Mouse (Mus musculus): ENCODE data around the gene Nudt16.
"Not testable (repeated sequence)": the region's sequence is repeated elsewhere in the genome, so short reads cannot be mapped to it uniquely, and the experiment has no call there.

Gene Nudt16

GRCm38 (mm10) chr9:105131253-105132001 is at the start of gene Nudt16:
Gene Nudt16 (minus strand): TSS chr9:105131824.
- peak; percentile 55 to 79 for DNase-seq (ENCODE audit: low read depth in 1 of 2, low spot score in 2 of 2)

GRCm38 (mm10) chr9:105144992-105145391 is 13.4 kb upstream of the Nudt16 start, which contains the start of gene 1700080E11Rik:
Gene 1700080E11Rik (minus strand): TSS chr9:105145092.
- DNase-seq (ENCODE audit: low read depth in 1 of 2, low spot score in 2 of 2), result no peak

GRCm38 (mm10) chr9:105139204-105139603 is 7.6 kb upstream of the Nudt16 start:
- no peak for DNase-seq (ENCODE audit: low read depth in 1 of 2, low spot score in 2 of 2)

GRCm38 (mm10) chr9:105136404-105136803 is 4.8 kb upstream of the Nudt16 start:
- DNase-seq (ENCODE audit: low read depth in 1 of 2, low spot score in 2 of 2), result no peak

DNA sequence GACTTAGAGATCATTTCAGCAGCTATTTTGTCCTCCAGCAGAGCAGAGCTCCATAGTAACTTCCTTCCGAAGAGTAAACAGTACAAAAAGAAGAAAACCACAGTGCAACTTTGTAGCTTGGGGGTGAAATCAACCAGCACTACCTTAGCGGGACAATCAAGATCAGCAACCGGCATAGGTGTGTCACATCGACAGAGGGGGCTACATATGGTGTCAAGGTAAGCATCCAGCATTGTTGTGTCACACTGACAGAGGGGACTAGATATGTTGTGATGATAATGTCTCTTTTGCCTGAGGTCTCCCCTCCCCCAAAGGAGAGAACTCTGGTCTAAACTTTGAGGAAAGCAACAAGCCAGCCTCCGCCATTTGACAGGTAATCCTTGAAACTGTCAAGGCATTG is 2.9 kb upstream of the Nudt16 start:
- DNase-seq (ENCODE audit: low read depth in 1 of 2, low spot score in 2 of 2), result no peak

- no peak for DNase-seq (ENCODE audit: low read depth in 1 of 2, low spot score in 2 of 2)
Measured at GRCm38 (mm10) chr9:105132002-105132367, 361 bp upstream of the Nudt16 start.

- DNase-seq (ENCODE audit: low read depth in 1 of 2, low spot score in 2 of 2), result no peak
Measured at GRCm38 (mm10) chr9:105130331-105130730, 1.3 kb downstream of the Nudt16 start.

GRCm38 (mm10) chr9:105125206-105125605 is 6.4 kb downstream of the Nudt16 start:
- DNase-seq (ENCODE audit: low read depth in 1 of 2, low spot score in 2 of 2), result not testable (repeated sequence)

GRCm38 (mm10) chr9:105103893-105104292 is 27.7 kb downstream of the Nudt16 start:
- DNase-seq (ENCODE audit: low read depth in 1 of 2, low spot score in 2 of 2), result no peak

- no peak for DNase-seq (ENCODE audit: low read depth in 1 of 2, low spot score in 2 of 2)
Measured at GRCm38 (mm10) chr9:105101911-105102310, 29.7 kb downstream of the Nudt16 start.

DNA sequence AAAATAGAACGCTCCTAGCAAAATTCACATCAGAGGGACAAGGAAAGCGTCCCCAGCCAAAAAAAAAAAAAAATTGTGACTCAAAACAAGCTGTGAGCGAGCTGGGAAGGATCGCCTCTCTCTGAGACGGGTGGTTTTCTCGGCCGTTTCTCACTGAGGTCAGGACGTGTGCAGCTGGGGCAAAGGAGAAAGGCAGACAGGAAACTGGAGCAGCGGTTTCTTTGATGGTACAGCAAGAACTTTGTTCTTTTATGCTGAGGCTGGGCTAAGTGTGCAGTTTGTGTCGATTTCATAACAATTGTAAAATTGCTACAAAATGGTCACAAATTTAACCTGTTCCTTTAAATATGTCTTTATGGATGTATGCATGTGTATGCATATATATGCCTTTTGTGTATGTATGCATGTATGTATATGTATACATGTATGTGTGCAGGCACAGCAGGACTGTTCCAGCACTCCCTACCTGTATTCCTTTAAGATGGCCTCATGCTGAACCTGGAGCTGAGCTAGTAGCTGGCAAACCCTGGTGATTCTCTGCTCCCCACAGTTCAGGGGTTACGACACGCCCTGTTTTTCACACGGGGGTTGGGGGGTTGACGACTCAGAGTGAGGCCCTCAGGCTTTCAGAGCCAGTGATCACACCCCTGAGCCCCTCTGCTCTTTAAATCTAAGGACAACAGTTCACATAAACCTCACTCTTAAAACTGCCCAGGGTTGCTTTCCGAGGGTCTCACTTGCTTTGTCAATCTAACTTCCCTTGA is 30.6 kb downstream of the Nudt16 start:
- no peak for DNase-seq (ENCODE audit: low read depth in 1 of 2, low spot score in 2 of 2)

GRCm38 (mm10) chr9:105080246-105080645 is 51.4 kb downstream of the Nudt16 start:
- no peak for DNase-seq (ENCODE audit: low read depth in 1 of 2, low spot score in 2 of 2)
